Mouse (Mus musculus): ENCODE measurements at regions not wholly inside any gene's neighbourhood (a gene's known extent, or its start where the extent isn't known, plus 50 kb on each side); places are given as distances from the start of the nearest gene placed in this dataset.

DNA sequence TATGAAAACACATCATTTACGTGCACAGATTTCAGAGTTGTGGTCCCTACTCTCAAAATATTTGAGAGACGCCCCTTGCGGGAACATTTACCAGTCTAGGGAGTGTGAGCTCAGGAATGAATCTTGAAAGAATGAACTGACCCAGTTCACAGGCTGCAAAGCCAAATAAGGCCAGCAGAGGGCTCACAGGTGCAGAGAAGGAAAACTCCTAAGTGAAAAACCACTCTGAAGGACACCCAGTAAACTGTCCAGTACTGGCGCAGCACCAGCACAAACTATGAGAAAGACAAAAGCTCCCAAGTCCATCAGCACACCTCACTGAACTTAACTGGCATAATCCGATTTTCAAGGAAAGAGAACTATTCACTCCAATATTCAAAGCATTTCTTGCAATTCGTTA is 145.0 kb upstream of the Paip1 start:
- ATAC-seq = peak; percentile 48
- Histone ChIP-seq H3K4me3 (replicated peaks) (no peak overlapping the region), H3K27ac (no peak overlapping the region), H3K9ac (replicated peaks) (no peak overlapping the region), H3K4me1 (replicated peaks) (no peaks in the 10 kb centered on the region), H3K9me3 (no peaks in the 10 kb centered on the region), H3K27me3 (no peaks in the 10 kb centered on the region), H3K36me3 (no peaks in the 10 kb centered on the region), H3K4me2 (replicated peaks) (no peak overlapping the region)
- 54% methylated on average over 6 of the region's 6 CpGs for whole genome bisulfite sequencing

- ATAC-seq = no peak
- Histone ChIP-seq H3K27ac (no peak overlapping the region), H3K9ac (replicated peaks) (no peak overlapping the region), H3K36me3 (no peaks in the 10 kb centered on the region), H3K4me3 (replicated peaks) (no peak overlapping the region), H3K4me2 (replicated peaks) (no peak overlapping the region), H3K9me3 (no peaks in the 10 kb centered on the region), H3K27me3 (no peaks in the 10 kb centered on the region), H3K4me1 (replicated peaks) (no peaks in the 10 kb centered on the region)
- WGBS = 95% methylated on average over 1 of the region's 1 CpGs
Observed at GRCm38 (mm10) chr13:119309238-119309637, 119.2 kb upstream of the Paip1 start.

- H3K36me3 ChIP-seq = no peaks in the 10 kb centered on the region
- no peak overlapping the region for H3K27ac ChIP-seq
- H3K4me3 ChIP-seq (replicated peaks) = no peak overlapping the region
- no peaks in the 10 kb centered on the region for H3K27me3 ChIP-seq
- H3K4me2 ChIP-seq (replicated peaks) = no peak overlapping the region
- WGBS = 91% methylated on average over 3 of the region's 3 CpGs
- ATAC-seq = no peak
- H3K4me1 ChIP-seq (replicated peaks) = no peaks in the 10 kb centered on the region
- no peak overlapping the region for H3K9ac ChIP-seq (replicated peaks)
- H3K9me3 ChIP-seq = no peaks in the 10 kb centered on the region
Observed at GRCm38 (mm10) chr13:119310013-119310412, 118.4 kb upstream of the Paip1 start.

DNA sequence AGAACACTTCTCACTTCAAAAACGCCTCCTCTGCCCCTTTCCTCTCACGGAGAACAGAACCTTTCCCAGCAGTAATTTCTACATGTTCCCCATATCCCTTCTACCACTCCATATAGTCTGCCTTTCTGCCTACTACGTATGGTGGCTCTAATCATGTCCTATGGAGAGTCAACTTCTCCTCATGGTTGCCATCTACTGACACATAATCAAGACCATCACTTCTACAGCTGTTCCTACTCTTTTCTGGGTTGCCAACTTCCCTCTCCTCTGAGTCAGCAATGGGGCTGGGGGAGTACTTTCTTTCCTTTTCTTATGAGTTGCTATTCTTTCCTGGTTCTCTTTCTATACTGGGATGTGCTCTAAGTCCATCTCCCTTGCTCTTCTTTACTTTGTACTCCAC is 114.0 kb upstream of the Paip1 start:
- no peaks in the 10 kb centered on the region for H3K36me3 ChIP-seq
- 74% methylated on average over 3 of the region's 3 CpGs for WGBS
- H3K4me3 ChIP-seq (replicated peaks) = no peak overlapping the region
- H3K27ac ChIP-seq = no peak overlapping the region
- no peak overlapping the region for H3K4me2 ChIP-seq (replicated peaks)
- H3K9me3 ChIP-seq = no peaks in the 10 kb centered on the region
- no peaks in the 10 kb centered on the region for H3K27me3 ChIP-seq
- H3K4me1 ChIP-seq (replicated peaks) = no peaks in the 10 kb centered on the region
- H3K9ac ChIP-seq (replicated peaks) = no peak overlapping the region
- no peak for ATAC-seq

- no peaks in the 10 kb centered on the region for H3K9me3 ChIP-seq
- no peaks in the 10 kb centered on the region for H3K27me3 ChIP-seq
- H3K4me2 ChIP-seq (replicated peaks) = no peak overlapping the region
- ATAC-seq = no peak
- no peak overlapping the region for H3K27ac ChIP-seq
- whole genome bisulfite sequencing = 87% methylated on average over 1 of the region's 1 CpGs
- H3K9ac ChIP-seq (replicated peaks) = no peak overlapping the region
- H3K36me3 ChIP-seq = no peaks in the 10 kb centered on the region
- H3K4me3 ChIP-seq (replicated peaks) = no peak overlapping the region
- no peaks in the 10 kb centered on the region for H3K4me1 ChIP-seq (replicated peaks)
Observed at GRCm38 (mm10) chr13:119318358-119318757, 110.0 kb upstream of the Paip1 start.

- no peaks in the 10 kb centered on the region for H3K4me1 ChIP-seq (replicated peaks)
Observed at GRCm38 (mm10) chr13:119325510-119325909, 102.9 kb upstream of the Paip1 start.

GRCm38 (mm10) chr13:119326877-119327625 is 101.3 kb upstream of the Paip1 start:
- Histone ChIP-seq H3K9ac (replicated peaks) (no peak overlapping the region), H3K27me3 (no peaks in the 10 kb centered on the region), H3K27ac (no peak overlapping the region), H3K4me2 (replicated peaks) (no peak overlapping the region), H3K4me3 (replicated peaks) (no peak overlapping the region), H3K9me3 (no peaks in the 10 kb centered on the region), H3K36me3 (no peaks in the 10 kb centered on the region), H3K4me1 (replicated peaks) (no peaks in the 10 kb centered on the region)
- WGBS = 88% methylated on average over 5 of the region's 5 CpGs
- no peak for ATAC-seq

More at GRCm38 (mm10) chr13:119325510-119325909, 102.9 kb upstream of the Paip1 start:
- Histone ChIP-seq H3K9ac (replicated peaks) (no peak overlapping the region), H3K4me3 (replicated peaks) (no peak overlapping the region), H3K4me2 (replicated peaks) (no peak overlapping the region), H3K9me3 (no peaks in the 10 kb centered on the region), H3K36me3 (no peaks in the 10 kb centered on the region), H3K27ac (no peak overlapping the region), H3K27me3 (no peaks in the 10 kb centered on the region)
- WGBS = 96% methylated on average over 2 of the region's 2 CpGs
- no peak for ATAC-seq

GRCm38 (mm10) chr13:119328731-119329130 is 99.7 kb upstream of the Paip1 start:
- H3K9me3 ChIP-seq = no peaks in the 10 kb centered on the region

GRCm38 (mm10) chr13:119331815-119332214 is 96.6 kb upstream of the Paip1 start:
- WGBS = 94% methylated on average over 3 of the region's 3 CpGs
- no peaks in the 10 kb centered on the region for H3K4me1 ChIP-seq (replicated peaks)
- no peaks in the 10 kb centered on the region for H3K27me3 ChIP-seq
- H3K9me3 ChIP-seq = no peaks in the 10 kb centered on the region
- H3K4me3 ChIP-seq (replicated peaks) = no peak overlapping the region
- peaks cover 16% of the 10 kb centered on the region for H3K36me3 ChIP-seq
- no peak overlapping the region for H3K27ac ChIP-seq
- H3K4me2 ChIP-seq (replicated peaks) = no peak overlapping the region
- ATAC-seq = no peak
- H3K9ac ChIP-seq (replicated peaks) = no peak overlapping the region

More at GRCm38 (mm10) chr13:119328731-119329130, 99.7 kb upstream of the Paip1 start:
- H3K27me3 ChIP-seq = no peaks in the 10 kb centered on the region
- H3K9ac ChIP-seq (replicated peaks) = no peak overlapping the region
- H3K27ac ChIP-seq = no peak overlapping the region
- H3K4me3 ChIP-seq (replicated peaks) = no peak overlapping the region
- peaks cover 1% of the 10 kb centered on the region; the same call in 1 of the 2 replicates for H3K36me3 ChIP-seq
- no peak for ATAC-seq
- no peak overlapping the region for H3K4me2 ChIP-seq (replicated peaks)
- H3K4me1 ChIP-seq (replicated peaks) = no peaks in the 10 kb centered on the region
- WGBS = 97% methylated on average over 4 of the region's 4 CpGs

- Histone ChIP-seq H3K9ac (replicated peaks) (no peak overlapping the region), H3K9me3 (no peaks in the 10 kb centered on the region), H3K27ac (no peak overlapping the region), H3K4me3 (replicated peaks) (no peak overlapping the region), H3K36me3 (peaks cover 27% of the 10 kb centered on the region), H3K4me1 (replicated peaks) (no peaks in the 10 kb centered on the region), H3K27me3 (no peaks in the 10 kb centered on the region), H3K4me2 (replicated peaks) (no peak overlapping the region)
- no peak for ATAC-seq
- WGBS = 79% methylated on average over 6 of the region's 6 CpGs
Observed at GRCm38 (mm10) chr13:119333915-119334314, 94.5 kb upstream of the Paip1 start.

GRCm38 (mm10) chr13:119337861-119338260 is 90.5 kb upstream of the Paip1 start:
- ATAC-seq = no peak
- no peak overlapping the region for H3K4me2 ChIP-seq (replicated peaks)
- no peaks in the 10 kb centered on the region for H3K9me3 ChIP-seq
- peaks cover 30% of the 10 kb centered on the region for H3K36me3 ChIP-seq
- no peak overlapping the region for H3K9ac ChIP-seq (replicated peaks)
- H3K27me3 ChIP-seq = no peaks in the 10 kb centered on the region
- no peak overlapping the region for H3K4me3 ChIP-seq (replicated peaks)
- 85% methylated on average over 5 of the region's 5 CpGs for WGBS
- no peak overlapping the region for H3K27ac ChIP-seq
- no peaks in the 10 kb centered on the region for H3K4me1 ChIP-seq (replicated peaks)

DNA sequence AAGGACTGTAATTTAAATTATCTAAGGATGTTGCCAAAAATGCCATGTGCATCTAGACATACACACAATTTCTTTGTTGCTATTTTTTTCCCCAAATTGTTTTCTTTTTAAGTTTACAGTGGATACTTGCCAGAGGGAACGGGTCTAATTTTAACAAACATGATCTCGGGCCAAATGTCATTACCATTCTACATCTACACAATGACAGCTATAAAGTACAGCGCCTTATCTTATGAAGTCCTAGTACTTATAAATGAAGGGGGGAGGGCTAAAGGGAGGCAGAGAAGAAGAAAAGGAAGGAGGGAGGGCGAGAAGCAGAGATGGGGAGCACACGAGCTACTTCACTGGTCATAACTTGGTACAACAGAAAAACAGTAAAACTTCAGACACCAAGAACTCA is 89.4 kb upstream of the Paip1 start:
- no peak for ATAC-seq

DNA sequence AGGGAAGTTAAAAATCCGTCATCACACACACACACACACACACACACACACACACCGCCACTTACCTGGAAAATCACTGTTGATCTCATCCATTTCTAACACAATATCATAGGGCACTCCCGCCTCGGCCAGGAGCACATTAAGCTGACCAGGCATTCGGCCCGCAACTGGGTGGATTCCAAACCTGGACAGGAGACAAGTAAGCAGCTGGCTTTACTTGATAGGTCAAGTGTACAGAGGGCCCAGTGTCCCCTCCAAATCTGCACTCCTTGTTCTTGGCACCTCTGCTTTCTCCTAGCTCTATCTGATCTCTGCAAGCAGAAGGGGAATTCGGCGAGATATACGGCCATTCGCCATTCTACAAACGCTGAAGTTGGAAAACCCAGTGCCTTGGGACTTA is 88.6 kb upstream of the Paip1 start:
- Histone ChIP-seq H3K9ac (replicated peaks) (no peak overlapping the region), H3K27ac (no peak overlapping the region), H3K36me3 (peaks cover 25% of the 10 kb centered on the region), H3K9me3 (no peaks in the 10 kb centered on the region), H3K4me2 (replicated peaks) (no peak overlapping the region), H3K27me3 (no peaks in the 10 kb centered on the region), H3K4me1 (replicated peaks) (no peaks in the 10 kb centered on the region), H3K4me3 (replicated peaks) (no peak overlapping the region)
- 95% methylated on average over 11 of the region's 11 CpGs for WGBS
- ATAC-seq = no peak

More for the DNA sequence above, 89.4 kb upstream of the Paip1 start:
- WGBS = 78% methylated on average over 5 of the region's 5 CpGs
- Histone ChIP-seq H3K27ac (no peak overlapping the region), H3K4me2 (replicated peaks) (no peak overlapping the region), H3K4me1 (replicated peaks) (no peaks in the 10 kb centered on the region), H3K9ac (replicated peaks) (no peak overlapping the region), H3K9me3 (no peaks in the 10 kb centered on the region), H3K4me3 (replicated peaks) (no peak overlapping the region), H3K36me3 (peaks cover 25% of the 10 kb centered on the region), H3K27me3 (no peaks in the 10 kb centered on the region)

All from midbrain, embryonic 13.5 days (tissue).